Mouse (Mus musculus) limb, embryonic 12.5 days (tissue): Measurements from ENCODE around the gene Reep3. TPM values are rescaled to one million over a fixed set of nuclear protein-coding genes. Genes with fewer than 3 reads are reported as not detected.

Experiments used
- ATAC-seq: fragments of 200-750 bp; cut with Nextera tagmentation; 2 replicates; pipeline ENCODE4 v1.8.0; 2017; ENCODE audit warnings: low read depth, moderate TSS enrichment; ENCODE audit not compliant: insufficient number of reproducible peaks, insufficient read depth, low FRiP score, low TSS enrichment
- H3K27ac ChIP-seq: fragments of 300-500 bp; sonication (generic); 2 replicates; pipeline ENCODE4 v1.5.1; 2016; ENCODE audit warnings: mild to moderate bottlenecking, moderate library complexity
- H3K27me3 ChIP-seq: fragments of 300-500 bp; sonication (generic); 2 replicates; pipeline ENCODE4 v1.6.1; 2016; ENCODE audit warnings: mild to moderate bottlenecking, moderate library complexity
- H3K36me3 ChIP-seq: fragments of 300-500 bp; sonication (generic); 2 replicates; pipeline ENCODE4 v1.6.1; 2016; ENCODE audit warnings: mild to moderate bottlenecking, moderate library complexity
- H3K4me1 ChIP-seq: fragments of 300-500 bp; sonication (generic); replicated peaks from 2 replicates; pipeline ENCODE4 v1.6.1; 2016
- H3K4me2 ChIP-seq: fragments of 300-500 bp; sonication (generic); 2 replicates; pipeline ENCODE4 v1.6.1; 2016; ENCODE audit warnings: mild to moderate bottlenecking, moderate library complexity
- H3K4me3 ChIP-seq: fragments of 300-500 bp; sonication (generic); replicated peaks from 2 replicates; pipeline ENCODE4 v1.5.1; 2016; ENCODE audit warnings: mild to moderate bottlenecking
- H3K9ac ChIP-seq: fragments of 300-500 bp; sonication (generic); replicated peaks from 2 replicates; pipeline ENCODE4 v1.6.1; 2016; ENCODE audit warnings: mild to moderate bottlenecking, moderate library complexity
- H3K9me3 ChIP-seq: fragments of 300-500 bp; sonication (generic); 2 replicates; pipeline ENCODE4 v1.6.1; 2016; ENCODE audit warnings: mild to moderate bottlenecking, moderate library complexity
- WGBS: fragments of 180-500 bp; shearing (Covaris S2); methylation state at CpG from one replicate; pipeline ENCODE4 v1.1.7; 2016; 5-methylcytosine and 5-hydroxymethylcytosine counted together
- polyA plus RNA-seq: library from polyadenylated mRNA; unstranded; fragments of >200 nt; fragmentation: Nextera tagmentation; extraction: Ambion mirVana; gene quantifications from 2 replicates; pipeline ENCODE4 v1.2.1, GENCODE M21; 2016

The Reep3 gene
- polyA plus RNA-seq, 1 experiment from 2014 or later, result 33.3 TPM

DNA sequence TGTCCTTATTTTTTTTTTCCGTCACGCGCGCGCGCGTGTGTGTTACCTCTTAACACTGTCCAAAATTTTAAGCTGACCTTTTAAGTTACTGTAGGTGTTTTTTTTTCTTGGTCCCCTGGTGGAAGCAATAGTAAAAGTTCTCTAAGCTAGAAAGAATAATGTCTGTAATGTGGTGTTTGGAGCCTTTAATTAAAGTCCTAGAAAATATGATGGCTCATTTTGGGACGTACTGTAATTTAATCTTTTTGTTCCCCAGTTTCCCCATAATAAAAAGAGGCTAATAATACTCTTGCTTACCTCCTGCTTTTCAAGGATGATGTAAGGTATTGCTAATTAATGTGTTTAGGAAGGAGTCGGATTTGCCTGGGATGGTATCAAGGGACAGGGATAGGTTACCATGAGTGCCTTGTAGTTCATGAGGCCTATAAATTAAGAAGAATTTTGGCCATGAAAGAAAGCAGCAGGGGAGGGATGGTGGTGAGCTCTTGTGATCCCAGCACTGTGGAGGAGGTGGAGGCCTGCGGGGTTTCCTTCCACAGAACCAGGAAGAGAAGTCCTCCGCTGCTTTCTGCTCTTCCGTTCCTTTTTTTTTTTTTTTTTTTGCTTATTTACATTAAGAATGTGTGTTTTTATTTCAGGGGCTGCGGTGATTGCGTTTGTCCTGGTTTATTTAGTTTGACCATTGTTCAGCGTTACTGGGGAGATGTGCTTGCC, 849 bp upstream of the Reep3 start:
- Histone ChIP-seq H3K27me3 (0 out of 2 replicates have a peak, but pooled peaks cover 2% of the 10 kb centered on the region), H3K9ac (peak overlapping the region; percentile 97), H3K4me2 (peak overlapping the region; percentile 82), H3K27ac (peak overlapping the region; percentile 98), H3K9me3 (no peaks in the 10 kb centered on the region), H3K4me1 (peaks cover 38% of the 10 kb centered on the region), H3K36me3 (no peaks in the 10 kb centered on the region), H3K4me3 (peak overlapping the region; percentile 89)
- ATAC-seq, result no peak
- WGBS, result 2% methylated on average over 15 of the region's 15 CpGs

DNA sequence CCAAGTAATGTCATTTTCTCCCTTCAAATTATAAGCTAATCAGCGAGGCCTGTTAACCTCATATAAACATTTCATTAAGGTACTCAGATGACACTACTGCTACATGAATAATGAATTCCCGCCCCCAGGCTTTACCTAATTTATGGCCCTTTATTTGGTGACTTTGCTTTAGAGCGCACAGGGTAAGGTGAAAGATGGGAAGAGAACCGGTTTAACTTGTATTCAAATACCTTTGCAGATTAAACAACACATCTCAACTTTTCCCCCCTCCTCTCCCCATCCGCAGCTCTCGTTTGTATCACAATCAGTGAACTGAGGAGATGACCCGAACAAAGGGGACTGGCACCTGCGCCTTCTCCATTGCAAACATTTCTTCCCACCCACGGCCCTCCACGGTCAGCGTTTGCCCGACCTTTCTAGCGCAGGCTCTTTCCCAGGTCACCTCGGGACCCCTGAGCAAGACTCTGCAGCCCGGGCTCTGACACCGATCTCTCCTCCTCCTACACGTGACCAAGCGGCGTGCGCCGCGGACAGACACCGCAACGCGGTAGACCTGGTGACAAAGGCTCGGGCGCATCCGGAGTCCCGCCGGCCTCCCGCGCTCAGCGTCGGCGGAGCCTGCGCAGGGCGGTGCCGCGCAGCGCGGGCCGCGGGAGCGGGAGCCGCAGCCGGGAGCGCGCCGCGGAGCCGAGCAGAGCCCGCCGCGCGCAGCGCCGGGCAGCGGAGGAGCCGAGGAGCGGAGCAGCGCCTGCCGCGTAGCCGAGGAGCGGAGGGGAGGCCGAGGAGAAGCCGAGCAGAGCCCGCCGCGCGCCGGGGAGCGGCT, 736 bp downstream of the Reep3 start, which contains the start of gene Jmjd1c:
Jmjd1c (plus strand) TSS at position 328 of the 823 bp plus-strand sequence.
- no peaks in the 10 kb centered on the region for H3K9me3 ChIP-seq
- no peaks in the 10 kb centered on the region for H3K36me3 ChIP-seq
- peak; percentile 74 for ATAC-seq
- peak within 1 kb of the TSS; percentile 98 for H3K27ac ChIP-seq
- H3K9ac ChIP-seq, result peak within 1 kb of the TSS; percentile 97
- peak within 1 kb of the TSS; percentile 89 for H3K4me3 ChIP-seq
- peak within 1 kb of the TSS; percentile 82 for H3K4me2 ChIP-seq
- H3K4me1 ChIP-seq, result peaks cover 28% of the 10 kb centered on the region
- WGBS, result under 1% methylated on average over 59 of the region's 73 CpGs
- no peaks in the 10 kb centered on the region for H3K27me3 ChIP-seq

DNA sequence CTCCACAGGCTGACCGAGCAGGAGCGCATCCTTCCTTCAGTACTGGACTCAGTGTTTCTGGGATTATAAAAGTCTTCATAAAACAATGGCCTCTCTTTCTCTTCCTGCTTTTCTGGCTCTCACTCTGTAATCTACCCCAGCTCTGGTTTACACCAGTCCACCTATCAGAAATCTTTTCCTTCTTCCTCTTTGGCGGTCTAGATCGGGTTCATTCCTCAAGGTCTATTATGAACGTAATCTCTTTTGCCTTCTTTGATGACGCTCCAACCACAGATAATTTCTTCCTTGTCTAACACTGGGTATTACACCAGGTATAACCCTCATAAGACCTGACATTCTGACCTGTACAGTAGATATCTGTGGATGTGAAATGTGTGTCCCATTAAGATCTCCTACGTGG, 1.8 kb downstream of the Reep3 start:
- no peak for ATAC-seq
- Histone ChIP-seq H3K27ac (no peak overlapping the region), H3K4me3 (no peak overlapping the region), H3K36me3 (no peaks in the 10 kb centered on the region), H3K4me2 (no peak overlapping the region), H3K4me1 (peaks cover 25% of the 10 kb centered on the region), H3K9me3 (no peaks in the 10 kb centered on the region), H3K9ac (no peak overlapping the region), H3K27me3 (no peaks in the 10 kb centered on the region)
- 86% methylated on average over 7 of the region's 7 CpGs for WGBS

DNA sequence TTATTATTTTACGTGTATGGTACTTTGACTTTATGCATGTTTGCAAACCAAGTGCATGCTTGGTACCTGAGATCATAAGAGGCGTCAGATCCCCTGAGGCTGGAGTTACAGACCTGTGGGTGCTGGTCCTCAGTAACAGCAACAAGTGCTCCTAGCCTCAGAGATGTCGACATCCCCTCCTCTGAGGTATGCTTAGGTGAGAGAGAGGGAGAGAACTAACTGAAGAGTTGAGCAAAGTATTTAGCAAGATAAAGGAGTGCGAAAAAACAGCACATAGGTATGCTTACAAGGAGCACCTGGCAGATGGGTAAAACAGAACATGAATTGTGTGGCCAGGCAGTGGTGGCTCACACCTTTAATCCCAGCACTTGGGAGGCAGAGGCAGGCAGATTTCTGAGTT, 6.1 kb downstream of the Reep3 start:
- Histone ChIP-seq H3K4me2 (no peak overlapping the region), H3K27ac (no peak overlapping the region), H3K9ac (no peak overlapping the region), H3K27me3 (peaks cover 11% of the 10 kb centered on the region; the same call in 1 of the 2 replicates), H3K9me3 (0 out of 2 replicates have a peak, but pooled peaks cover 3% of the 10 kb centered on the region), H3K4me1 (peaks cover 13% of the 10 kb centered on the region), H3K36me3 (no peaks in the 10 kb centered on the region), H3K4me3 (no peak overlapping the region)
- no peak for ATAC-seq
- 93% methylated on average over 4 of the region's 4 CpGs for WGBS

DNA sequence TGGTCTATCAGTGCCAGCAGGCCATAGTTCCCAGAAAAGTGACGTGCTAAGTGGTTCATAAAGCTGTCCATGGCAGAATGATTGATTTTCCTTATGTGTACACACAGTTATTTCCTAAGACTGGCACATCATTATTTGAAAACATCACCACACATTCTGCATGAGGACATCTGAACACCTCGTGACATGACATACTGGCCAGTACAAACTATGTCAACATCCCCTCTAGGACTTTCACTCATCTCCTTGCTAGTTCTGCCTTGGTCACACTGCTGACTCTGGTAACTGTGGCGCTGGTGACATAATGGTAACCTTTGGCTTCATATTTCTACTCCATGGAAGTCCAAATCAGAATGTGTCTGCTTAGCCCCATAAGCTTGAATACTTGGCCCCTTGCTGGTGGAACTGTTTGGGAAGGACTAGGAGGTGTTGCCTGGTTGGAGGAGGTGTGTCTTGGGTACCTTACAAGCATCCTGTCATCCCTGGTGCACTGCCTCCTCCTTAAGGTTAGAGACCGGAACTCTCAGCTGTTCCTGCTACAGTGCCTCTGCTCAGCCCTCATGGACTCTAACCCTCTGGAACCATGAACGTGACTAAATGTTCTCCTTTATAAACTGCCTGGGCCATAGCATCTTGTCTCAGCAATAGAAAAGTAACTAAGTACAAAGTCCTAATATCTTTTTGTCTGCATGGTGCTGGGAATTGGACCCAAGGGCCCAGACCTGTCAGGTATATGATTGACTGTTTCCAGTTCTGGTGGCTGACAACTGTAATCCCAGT, 9.1 kb downstream of the Reep3 start:
- WGBS, result 85% methylated on average over 5 of the region's 5 CpGs
- ATAC-seq, result no peak
- Histone ChIP-seq H3K4me1 (peaks cover 27% of the 10 kb centered on the region), H3K36me3 (no peaks in the 10 kb centered on the region), H3K27ac (no peak overlapping the region), H3K4me3 (no peak overlapping the region), H3K4me2 (no peak overlapping the region), H3K9me3 (0 out of 2 replicates have a peak, but pooled peaks cover 3% of the 10 kb centered on the region), H3K27me3 (peaks cover 11% of the 10 kb centered on the region; the same call in 1 of the 2 replicates), H3K9ac (no peak overlapping the region)

DNA sequence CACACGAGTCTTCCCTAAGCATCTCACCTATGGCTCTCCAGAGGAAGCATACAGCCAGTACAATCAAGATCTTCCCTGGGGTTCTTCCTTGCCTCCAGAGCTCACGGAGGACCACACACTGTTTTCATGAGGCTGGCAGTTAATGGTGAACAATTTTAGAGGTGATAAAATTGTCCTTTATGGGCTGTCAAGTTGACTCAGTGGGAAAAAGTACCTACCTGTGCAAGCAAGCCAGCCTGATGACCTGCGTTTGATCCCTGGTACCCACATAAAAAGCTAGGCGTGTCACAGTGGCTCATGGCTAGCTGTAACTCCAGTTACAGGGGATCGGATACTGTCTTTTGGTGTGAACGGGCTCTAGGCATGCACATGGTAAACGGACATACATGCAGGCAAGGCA, 10.8 kb downstream of the Reep3 start:
- peaks cover 11% of the 10 kb centered on the region; the same call in 1 of the 2 replicates for H3K27me3 ChIP-seq
- H3K4me3 ChIP-seq, result no peak overlapping the region
- 31% methylated on average over 7 of the region's 7 CpGs for WGBS
- no peaks in the 10 kb centered on the region for H3K36me3 ChIP-seq
- ATAC-seq, result no peak
- no peak overlapping the region for H3K4me2 ChIP-seq
- no peak overlapping the region for H3K9ac ChIP-seq
- H3K4me1 ChIP-seq, result peaks cover 39% of the 10 kb centered on the region
- no peak overlapping the region for H3K27ac ChIP-seq
- 0 out of 2 replicates have a peak, but pooled peaks cover 3% of the 10 kb centered on the region for H3K9me3 ChIP-seq

DNA sequence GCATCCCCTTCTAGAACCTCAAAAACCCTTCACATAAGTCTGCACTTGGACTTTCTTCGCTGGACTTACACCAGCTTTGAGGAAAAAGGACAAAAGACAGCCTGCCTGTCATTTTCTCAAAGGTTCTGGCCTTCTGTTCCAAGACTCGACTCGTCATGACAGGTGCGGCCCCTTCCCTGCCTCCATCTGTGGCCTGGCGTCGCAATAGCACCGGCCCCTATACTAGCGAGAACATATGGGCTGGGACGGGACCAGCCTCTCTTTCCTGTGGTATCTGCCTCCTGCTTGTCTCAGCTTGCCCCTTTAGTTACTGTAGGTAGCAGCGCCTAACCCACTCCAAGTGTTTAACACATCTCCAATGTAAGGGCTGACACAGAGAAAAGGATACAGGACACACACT, 11.6 kb downstream of the Reep3 start:
- Histone ChIP-seq H3K27me3 (peaks cover 11% of the 10 kb centered on the region; the same call in 1 of the 2 replicates), H3K9ac (no peak overlapping the region), H3K9me3 (0 out of 2 replicates have a peak, but pooled peaks cover 3% of the 10 kb centered on the region), H3K4me1 (peaks cover 39% of the 10 kb centered on the region), H3K4me2 (no peak overlapping the region), H3K36me3 (no peaks in the 10 kb centered on the region), H3K4me3 (no peak overlapping the region), H3K27ac (no peak overlapping the region)
- ATAC-seq, result no peak
- 62% methylated on average over 10 of the region's 10 CpGs for WGBS

DNA sequence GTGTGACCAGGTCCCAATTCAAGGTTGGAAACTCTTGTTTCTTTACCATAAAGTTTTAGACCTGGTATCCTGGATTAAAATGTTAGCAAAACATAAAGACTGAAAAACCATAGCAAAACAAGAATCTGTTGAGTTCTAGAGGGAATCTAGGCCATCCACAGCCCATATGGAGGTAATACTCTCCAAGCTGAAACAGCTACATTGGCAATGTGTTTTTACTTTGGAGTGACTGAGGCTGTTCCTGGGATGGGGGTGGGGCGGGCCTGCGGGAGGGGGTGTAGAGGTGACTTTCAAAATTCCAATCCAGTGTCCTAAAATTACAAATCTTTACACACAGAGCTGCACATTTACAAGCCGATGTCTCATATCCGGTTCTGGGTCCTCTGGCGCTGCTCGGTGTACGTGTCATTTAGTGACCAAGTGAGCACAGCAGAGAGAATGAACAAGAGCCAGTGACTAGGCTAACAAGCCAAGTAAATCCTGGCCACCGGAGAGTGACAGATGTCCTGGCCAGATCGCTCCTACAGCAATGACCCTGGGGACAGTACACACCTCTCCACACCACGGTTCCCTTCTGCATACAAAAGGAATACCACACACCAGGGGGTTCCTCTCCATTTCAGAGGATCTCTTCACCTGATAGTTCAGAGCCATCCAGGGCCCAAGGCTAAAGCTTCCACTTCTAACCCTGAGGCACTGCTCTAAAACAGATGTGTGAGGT, 13.1 kb downstream of the Reep3 start:
- no peak overlapping the region for H3K4me3 ChIP-seq
- no peaks in the 10 kb centered on the region for H3K36me3 ChIP-seq

DNA sequence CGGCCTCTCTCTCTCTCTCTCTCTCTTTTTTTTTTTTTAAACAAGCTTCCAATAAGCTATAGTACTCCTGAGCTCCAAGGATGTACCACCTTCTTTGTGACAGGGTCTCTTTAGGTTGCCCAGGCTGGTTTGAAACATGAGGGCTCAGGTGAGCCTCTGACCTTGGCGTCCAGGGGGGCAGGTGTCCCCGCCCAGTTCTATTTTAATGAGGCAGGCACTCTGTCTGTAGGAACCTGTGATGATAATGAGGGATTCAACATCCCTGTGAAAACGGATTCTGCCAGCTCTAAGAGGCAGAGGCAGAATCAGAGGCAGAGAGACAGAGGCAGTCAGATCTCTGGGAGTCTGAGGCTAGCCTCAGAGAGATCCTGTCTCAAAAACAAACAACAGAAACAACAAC, 14.2 kb downstream of the Reep3 start:
- 82% methylated on average over 4 of the region's 4 CpGs for WGBS
- ATAC-seq, result no peak
- peaks cover 39% of the 10 kb centered on the region for H3K4me1 ChIP-seq

More for the DNA sequence above, 13.1 kb downstream of the Reep3 start:
- no peak overlapping the region for H3K9ac ChIP-seq
- H3K4me2 ChIP-seq, result no peak overlapping the region
- 0 out of 2 replicates have a peak, but pooled peaks cover 3% of the 10 kb centered on the region for H3K9me3 ChIP-seq
- peaks cover 11% of the 10 kb centered on the region; the same call in 1 of the 2 replicates for H3K27me3 ChIP-seq
- peak overlapping the region; percentile 35; the same call in 1 of the 2 replicates for H3K27ac ChIP-seq
- H3K4me1 ChIP-seq, result peaks cover 39% of the 10 kb centered on the region
- 38% methylated on average over 10 of the region's 10 CpGs for WGBS
- ATAC-seq, result 0 out of 2 replicates have a peak, but pooled peaks have one; percentile 48

More for the DNA sequence above, 14.2 kb downstream of the Reep3 start:
- Histone ChIP-seq H3K36me3 (no peaks in the 10 kb centered on the region), H3K4me2 (no peak overlapping the region), H3K9me3 (no peaks in the 10 kb centered on the region), H3K4me3 (no peak overlapping the region), H3K27me3 (peaks cover 6% of the 10 kb centered on the region; the same call in 1 of the 2 replicates), H3K27ac (no peak overlapping the region), H3K9ac (no peak overlapping the region)
